Mouse (Mus musculus): ENCODE results near the gene Zbtb7a. TPM values are rescaled to one million over a fixed set of nuclear protein-coding genes. Genes with fewer than 3 reads are reported as not detected.

The Zbtb7a gene
- total RNA-seq, 2 experiments from 2014 or later = 135 to 137 TPM

Small RNA genes within 50 kb of the gene (microRNA-seq; reads per million reads assigned to microRNA genes)
- gene Mir5615-1 (0 reads per million in 2 experiments), gene Mir5615-2 (0 reads per million in 2 experiments)

Other genes with a start within 250 kb of the Zbtb7a start
- 100 to 1,000 TPM; 131 to 136 TPM for gene Timm13, start 234.3 kb upstream of the Zbtb7a start, total RNA-seq (2021)
- 10 to 100 TPM; 20.0 to 20.1 TPM for gene Lmnb2, start 217.0 kb upstream of the Zbtb7a start, total RNA-seq (2021)
- 10 to 100 TPM; 25.1 to 38.3 TPM for gene Gadd45b, start 205.1 kb upstream of the Zbtb7a start, total RNA-seq (2021)
- 100 to 1,000 TPM; 107 to 137 TPM for gene Gng7, start 120.3 kb upstream of the Zbtb7a start, total RNA-seq (2021)
- 100 to 1,000 TPM; 104 to 113 TPM for gene Diras1, start 109.6 kb upstream of the Zbtb7a start, total RNA-seq (2021)
- 10 to 100 TPM; 56.9 to 60.1 TPM for gene Slc39a3, start 97.8 kb upstream of the Zbtb7a start, total RNA-seq (2021)
- 100 to 1,000 TPM; 178 to 182 TPM for gene Sgta, start 75.0 kb upstream of the Zbtb7a start, total RNA-seq (2021)
- gene Thop1, start 65.2 kb upstream of the Zbtb7a start, total RNA-seq (2021) = 10 to 100 TPM; 43.9 to 49.4 TPM
- under 1 TPM; 0.35 to 0.67 TPM for gene Creb3l3, start 36.3 kb upstream of the Zbtb7a start, total RNA-seq (2021)
- 100 to 1,000 TPM; 133 to 137 TPM for gene Map2k2, start 29.3 kb upstream of the Zbtb7a start, total RNA-seq (2021)
- 10 to 100 TPM; 27.8 to 28.8 TPM for gene Pias4, start 32.7 kb downstream of the Zbtb7a start, total RNA-seq (2021)
- gene Eef2, start 41.4 kb downstream of the Zbtb7a start, total RNA-seq (2021) = 100 to 1,000 TPM; 899 to 919 TPM
- 10 to 100 TPM; 77.4 to 80.3 TPM for gene Dapk3, start 47.8 kb downstream of the Zbtb7a start, total RNA-seq (2021)
- not detected for gene 4930442H23Rik, start 48.6 kb downstream of the Zbtb7a start, total RNA-seq (2021)
- not detected for gene Nmrk2, start 66.8 kb downstream of the Zbtb7a start, total RNA-seq (2021)
- 100 to 1,000 TPM; 197 to 204 TPM for gene Atcay, start 95.6 kb downstream of the Zbtb7a start, total RNA-seq (2021)
- 10 to 100 TPM; 59.2 to 65.5 TPM for gene Zfr2, start 97.9 kb downstream of the Zbtb7a start, total RNA-seq (2021)
- gene Matk, start 117.7 kb downstream of the Zbtb7a start, total RNA-seq (2021) = 100 to 1,000 TPM; 187 to 195 TPM
- 10 to 100 TPM; 38.8 to 43.5 TPM for gene Mrpl54, start 131.7 kb downstream of the Zbtb7a start, total RNA-seq (2021)
- 10 to 100 TPM; 36.7 to 42.7 TPM for gene Apba3, start 131.7 kb downstream of the Zbtb7a start, total RNA-seq (2021)
- gene Tjp3, start 156.4 kb downstream of the Zbtb7a start, total RNA-seq (2021) = under 1 TPM; 0.16 to 0.23 TPM
- gene Pip5k1c, start 157.7 kb downstream of the Zbtb7a start, total RNA-seq (2021) = 100 to 1,000 TPM; 415 to 417 TPM
- 10 to 100 TPM; 30.5 to 34.6 TPM for gene Cactin, start 185.9 kb downstream of the Zbtb7a start, total RNA-seq (2021)
- gene Tbxa2r, start 193.5 kb downstream of the Zbtb7a start, total RNA-seq (2021) = 1 to 10 TPM; 1.1 to 1.5 TPM
- gene Gipc3, start 208.0 kb downstream of the Zbtb7a start, total RNA-seq (2021) = 1 to 10 TPM; 2.5 to 3.6 TPM
- 10 to 100 TPM; 28.9 to 30.5 TPM for gene Hmg20b, start 215.3 kb downstream of the Zbtb7a start, total RNA-seq (2021)
- 10 to 100 TPM; 38.1 to 42.0 TPM for gene Mfsd12, start 222.3 kb downstream of the Zbtb7a start, total RNA-seq (2021)
- 1 to 10 TPM; 1.2 to 1.3 TPM for gene 4930404N11Rik, start 230.6 kb downstream of the Zbtb7a start, total RNA-seq (2021)
- gene Fzr1, start 243.3 kb downstream of the Zbtb7a start, total RNA-seq (2021) = 10 to 100 TPM; 71.1 to 72.1 TPM
- gene Dohh, start 249.2 kb downstream of the Zbtb7a start, total RNA-seq (2021) = 10 to 100 TPM; 87.4 to 97.6 TPM
- gene Gm48551, start 249.2 kb downstream of the Zbtb7a start, total RNA-seq (2021) = 1 to 10 TPM; 3.1 to 3.8 TPM

Data from left cerebral cortex, adult 18-20 months (tissue).